Mouse (Mus musculus): Measurements from ENCODE around the gene Desi2. TPM values are rescaled to one million over a fixed set of nuclear protein-coding genes. Genes with fewer than 3 reads are reported as not detected.
"Not testable (repeated sequence)": the region's sequence is repeated elsewhere in the genome, so short reads cannot be mapped to it uniquely, and the experiment has no call there.

The Desi2 gene
- total RNA-seq, 4 experiments from 2014 or later = 18.1 to 27.6 (median 23.2) TPM

- not testable (repeated sequence) for DNase-seq
Observed at GRCm38 (mm10) chr1:178265381-178265780, 78.2 kb downstream of the Desi2 start.

- no peak for DNase-seq
Observed at GRCm38 (mm10) chr1:178270635-178271034, 83.4 kb downstream of the Desi2 start.

- DNase-seq = no peak
Observed at GRCm38 (mm10) chr1:178275174-178275730, 88.0 kb downstream of the Desi2 start.

DNA sequence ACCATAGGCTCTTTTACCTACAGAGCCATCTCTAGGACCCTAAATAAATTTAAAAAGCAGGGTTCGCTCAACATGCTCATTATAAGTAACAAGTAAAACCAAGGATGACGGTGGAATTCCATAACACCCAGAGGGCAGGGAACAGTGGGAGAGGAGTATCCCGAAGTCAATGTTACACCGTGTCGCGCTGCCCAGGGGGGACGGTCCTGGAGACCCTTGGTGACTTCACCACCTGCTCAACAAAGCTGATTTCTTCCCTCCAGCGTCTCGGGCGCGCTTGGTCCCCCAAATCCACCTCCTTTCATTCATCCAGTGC lies 88.5 kb downstream of the Desi2 start:
- DNase-seq = no peak

GRCm38 (mm10) chr1:178276054-178276911 lies 89.1 kb downstream of the Desi2 start:
- DNase-seq = peak; percentile 14

- not testable (repeated sequence) for DNase-seq
Observed at GRCm38 (mm10) chr1:178283314-178283713, 96.1 kb downstream of the Desi2 start.

DNA sequence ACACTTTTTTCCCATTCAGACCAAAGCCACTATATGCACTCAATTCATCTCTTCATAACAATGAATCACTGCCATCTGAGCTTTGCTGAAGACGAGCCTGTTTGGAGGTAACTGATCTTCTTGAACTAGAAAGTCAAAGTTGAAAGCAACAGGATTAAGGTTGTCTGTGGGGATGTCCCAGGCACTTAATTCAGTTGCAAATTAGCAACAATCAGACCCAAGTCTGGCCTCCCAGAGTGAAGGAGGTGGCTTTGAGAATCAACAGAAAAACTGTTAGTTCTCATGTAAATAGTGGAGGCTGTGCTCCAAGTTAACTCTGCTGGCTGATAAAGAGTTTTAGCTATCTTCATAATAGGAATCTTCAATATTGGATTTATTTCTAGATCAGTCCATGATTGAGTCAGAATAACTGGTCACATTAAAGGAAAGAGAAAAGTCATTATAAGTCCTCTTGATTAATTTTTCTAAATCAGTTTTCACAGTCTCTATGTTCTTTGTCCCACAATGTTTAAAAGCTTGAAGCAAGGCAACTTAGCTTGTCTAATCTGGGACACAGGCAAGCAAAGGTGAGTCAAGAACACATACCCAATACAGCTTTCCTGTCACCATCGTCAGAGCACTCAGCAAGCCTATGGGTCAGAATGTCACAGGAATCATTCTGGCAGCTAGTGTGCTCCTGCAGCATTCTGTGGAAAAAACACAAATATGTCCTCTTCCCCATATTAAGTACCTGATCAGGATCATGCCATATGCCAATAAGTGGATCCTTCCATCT lies 96.9 kb downstream of the Desi2 start:
- no peak for DNase-seq

GRCm38 (mm10) chr1:178287601-178288176 lies 100.5 kb downstream of the Desi2 start:
- no peak for DNase-seq

- DNase-seq = no peak
Observed at GRCm38 (mm10) chr1:178291716-178292115, 104.5 kb downstream of the Desi2 start.

GRCm38 (mm10) chr1:178294051-178294450 lies 106.8 kb downstream of the Desi2 start:
- DNase-seq = no peak

GRCm38 (mm10) chr1:178301261-178301660 lies 114.0 kb downstream of the Desi2 start:
- not testable (repeated sequence) for DNase-seq

- peak; percentile 44 for DNase-seq
Observed at GRCm38 (mm10) chr1:178303425-178303824, 116.2 kb downstream of the Desi2 start.

Other genes starting within 250 kb of the Desi2 start
- gene Catspere2, start 204.0 kb upstream of the Desi2 start, total RNA-seq (2022) = 1 to 10 TPM; 2.7 to 5.4 (median 3.2) TPM
- 100 to 1,000 TPM in 1 of 4 experiments, 10 to 100 TPM in 3; 58.5 to 120 (median 76.1) TPM for gene Cox20, start 131.7 kb downstream of the Desi2 start, total RNA-seq (2022)
- 100 to 1,000 TPM; 325 to 418 (median 399) TPM for gene Hnrnpu, start 150.4 kb downstream of the Desi2 start, total RNA-seq (2022)
- gene Efcab2, start 218.7 kb downstream of the Desi2 start, total RNA-seq (2022) = 1 to 10 TPM; 3.4 to 5.2 (median 4.1) TPM